Mouse (Mus musculus) natural killer cell, adult 2 months (primary cell): Measurements from ENCODE around the gene Khdrbs1.

Experiments
- DNase-seq, 2 experiments: peaks; one replicate each; pipeline ENCODE4 v3.0.0; 2022; ENCODE audit warnings: low spot score in 2 of 2

Gene Khdrbs1

GRCm38 (mm10) chr4:129672878-129673449 lies 69.1 kb downstream of the Khdrbs1 start:
- no peak for DNase-seq

GRCm38 (mm10) chr4:129672083-129672877 lies 69.8 kb downstream of the Khdrbs1 start, which contains the start of gene Kpna6:
Gene Kpna6 (minus strand): TSS chr4:129672767.
- peak; percentile 69 to 79 for DNase-seq

DNA sequence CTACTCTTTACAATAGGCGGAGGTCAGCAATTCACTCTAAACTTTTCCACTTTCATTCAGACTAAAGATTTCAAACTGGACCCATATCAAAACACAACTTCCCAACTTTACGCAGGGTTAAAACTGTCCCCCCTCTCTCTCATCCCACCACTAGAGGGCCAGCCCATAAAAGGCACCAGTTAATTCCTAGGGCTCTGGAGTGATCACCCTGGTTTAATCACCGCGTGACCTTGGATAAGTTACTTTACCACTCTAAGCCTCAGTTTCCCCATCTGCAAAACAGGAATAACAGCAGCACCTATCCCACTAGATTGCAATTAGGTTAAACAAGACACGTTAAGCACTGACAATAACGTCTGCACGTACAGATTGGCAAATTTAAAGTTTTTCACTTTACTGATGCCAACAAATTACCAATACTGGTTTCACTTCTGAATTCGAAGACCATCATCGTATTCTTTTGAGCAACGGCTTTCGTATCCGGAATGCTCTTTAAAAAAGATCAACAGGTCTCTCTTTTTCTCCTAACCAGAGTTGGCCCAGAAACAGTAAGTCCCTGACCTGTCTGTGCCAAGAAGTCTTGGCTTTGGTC lies 70.5 kb downstream of the Khdrbs1 start:
- DNase-seq, result peak; percentile 25 to 48

DNA sequence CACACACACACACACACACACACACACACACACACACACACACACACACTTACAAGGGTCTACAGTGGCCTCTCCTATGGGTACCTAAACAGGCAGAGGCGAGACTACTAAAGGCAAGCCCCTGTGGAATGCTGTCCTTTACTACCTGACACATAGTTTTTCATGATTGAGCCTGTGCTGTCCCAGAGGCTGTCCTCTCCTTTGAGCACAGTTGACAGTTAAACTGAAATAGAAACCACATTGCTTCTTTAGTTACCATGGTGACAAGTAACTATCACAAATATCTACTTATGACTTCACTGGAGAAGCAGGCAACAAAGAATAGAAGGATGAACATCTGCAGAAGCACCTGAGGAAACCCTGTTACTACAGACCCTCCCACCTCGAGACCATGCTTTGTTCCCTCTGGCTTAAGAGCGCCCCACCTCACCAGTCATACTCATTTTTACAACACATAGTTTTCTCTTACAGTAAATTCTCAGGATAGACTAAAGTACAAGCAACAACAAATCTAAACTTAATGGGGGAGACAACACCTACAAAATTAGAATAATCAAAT lies 79.8 kb downstream of the Khdrbs1 start:
- DNase-seq, result no peak

DNA sequence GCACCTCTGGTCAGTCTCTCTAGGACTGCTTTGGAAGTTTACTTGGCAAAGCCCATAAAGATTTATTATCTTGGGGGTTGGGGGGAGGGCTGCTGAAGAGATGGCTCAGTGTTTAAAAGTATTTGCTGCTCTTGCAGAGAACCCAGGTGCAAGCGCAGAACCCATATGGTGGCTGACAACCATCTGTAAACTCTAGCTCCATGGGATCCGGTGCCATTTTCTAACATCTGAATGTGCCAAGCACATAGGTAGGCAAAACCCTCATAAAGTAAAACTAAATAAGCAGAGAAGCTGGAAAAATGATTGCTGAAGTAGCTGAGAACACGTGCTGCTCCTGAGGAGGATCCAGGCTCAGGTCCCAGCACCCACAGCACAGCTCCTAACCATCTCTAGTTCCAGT lies 80.5 kb downstream of the Khdrbs1 start:
- no peak for DNase-seq

DNA sequence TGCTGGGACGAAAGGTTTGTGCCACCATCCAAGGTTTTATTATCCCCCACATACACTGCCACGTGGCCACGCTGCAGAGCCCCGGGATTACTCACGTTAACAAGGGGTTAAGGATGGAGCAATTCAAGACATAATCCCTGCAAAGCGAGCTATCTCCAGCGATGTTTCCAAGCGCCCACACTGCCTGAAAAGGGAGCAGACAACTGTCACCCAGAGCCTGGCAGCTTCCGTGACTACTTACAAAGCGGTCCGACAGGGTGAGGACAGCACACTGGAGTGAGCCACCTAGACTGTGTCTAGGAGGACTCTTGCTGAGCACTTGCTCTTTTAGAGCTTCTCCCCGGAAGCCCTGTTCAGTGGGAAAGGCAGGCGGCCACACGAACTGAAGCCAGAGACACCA lies 87.3 kb downstream of the Khdrbs1 start:
- DNase-seq, result no peak
